Mouse (Mus musculus) kidney, embryonic 16.5 days (tissue): ENCODE results near the gene Evpl. TPM values are rescaled to one million over a fixed set of nuclear protein-coding genes. Genes with fewer than 3 reads are reported as not detected.

Source experiments
- ATAC-seq: fragments of 200-750 bp; cut with Nextera tagmentation; 2 replicates; pipeline ENCODE4 v1.8.0; 2017; ENCODE audit warnings: moderate TSS enrichment; ENCODE audit not compliant: low FRiP score, low TSS enrichment
- H3K27ac ChIP-seq: fragments of 300-500 bp; sonication (generic); 2 replicates; pipeline ENCODE4 v1.5.1; 2014; ENCODE audit warnings: low read length
- H3K27me3 ChIP-seq: fragments of 300-500 bp; sonication (generic); 2 replicates; pipeline ENCODE4 v1.6.1; 2014; ENCODE audit warnings: low read length, control low read depth, mixed read lengths; ENCODE audit not compliant: insufficient read depth
- H3K36me3 ChIP-seq: fragments of 300-500 bp; sonication (generic); 2 replicates; pipeline ENCODE4 v1.6.1; 2014; ENCODE audit warnings: low read length, control low read depth, mixed read lengths; ENCODE audit not compliant: insufficient read depth
- H3K4me1 ChIP-seq: fragments of 300-500 bp; sonication (generic); 2 replicates; pipeline ENCODE4 v1.6.1; 2014; ENCODE audit warnings: low read length, control low read depth, mixed read lengths; ENCODE audit not compliant: insufficient read depth
- H3K4me2 ChIP-seq: fragments of 300-500 bp; sonication (generic); replicated peaks from 2 replicates; pipeline ENCODE4 v1.6.1; 2014; ENCODE audit warnings: low read depth, low read length
- H3K4me3 ChIP-seq: fragments of 300-500 bp; sonication (generic); 2 replicates; pipeline ENCODE4 v1.5.1; 2014; ENCODE audit warnings: mild to moderate bottlenecking, low read length
- H3K9ac ChIP-seq: fragments of 300-500 bp; sonication (generic); replicated peaks from 2 replicates; pipeline ENCODE4 v1.6.1; 2014; ENCODE audit warnings: low read length
- H3K9me3 ChIP-seq: fragments of 300-500 bp; sonication (generic); 2 replicates; pipeline ENCODE4 v1.6.1; 2016; ENCODE audit warnings: low read length, control low read depth
- WGBS: fragments of 180-500 bp; shearing (Covaris S2); extraction: QIAGEN DNeasy Blood & Tissue Kit; methylation state at CpG from one replicate; pipeline ENCODE4 v1.1.7; 2014; 5-methylcytosine and 5-hydroxymethylcytosine counted together
- polyA plus RNA-seq: library from polyadenylated mRNA; unstranded; fragments of >200 nt; fragmentation: Nextera tagmentation; extraction: Ambion mirVana; gene quantifications from 2 replicates; pipeline ENCODE4 v1.2.1, GENCODE M21; 2015

Evpl gene
- polyA plus RNA-seq, 1 experiment from 2014 or later, result 4.1 TPM

GRCm38 (mm10) chr11:116259461-116259860 lies 21.6 kb upstream of the Evpl start:
- Histone ChIP-seq H3K9me3 (no peaks in the 10 kb centered on the region), H3K36me3 (peaks cover 73% of the 10 kb centered on the region), H3K4me2 (no peak overlapping the region), H3K4me1 (peaks cover 28% of the 10 kb centered on the region), H3K27ac (peak overlapping the region; percentile 58; the same call in 1 of the 2 replicates), H3K9ac (no peak overlapping the region), H3K27me3 (no peaks in the 10 kb centered on the region), H3K4me3 (no peak overlapping the region)
- 64% methylated on average over 8 of the region's 8 CpGs for WGBS
- ATAC-seq, result no peak

- H3K27ac ChIP-seq, result no peak overlapping the region
- H3K4me2 ChIP-seq, result no peak overlapping the region
- peaks cover 34% of the 10 kb centered on the region for H3K4me1 ChIP-seq
- no peaks in the 10 kb centered on the region for H3K27me3 ChIP-seq
- H3K4me3 ChIP-seq, result no peak overlapping the region
- H3K36me3 ChIP-seq, result peaks cover 71% of the 10 kb centered on the region
- WGBS, result 56% methylated on average over 9 of the region's 9 CpGs
- H3K9me3 ChIP-seq, result no peaks in the 10 kb centered on the region
- no peak; the same call in 1 of the 2 replicates for ATAC-seq
- no peak overlapping the region for H3K9ac ChIP-seq
These were observed 18.3 kb upstream of the Evpl start for GRCm38 (mm10) chr11:116255982-116256675.

GRCm38 (mm10) chr11:116255090-116255981 lies 17.5 kb upstream of the Evpl start:
- Histone ChIP-seq H3K4me2 (no peak overlapping the region), H3K36me3 (peaks cover 72% of the 10 kb centered on the region), H3K4me3 (no peak overlapping the region), H3K4me1 (peaks cover 31% of the 10 kb centered on the region), H3K27me3 (no peaks in the 10 kb centered on the region), H3K9ac (0 out of 2 replicates have a peak overlapping the region, but pooled peaks have one; percentile 26), H3K9me3 (no peaks in the 10 kb centered on the region), H3K27ac (peak overlapping the region; percentile 78)
- WGBS, result 59% methylated on average over 22 of the region's 22 CpGs
- ATAC-seq, result no peak

- Histone ChIP-seq H3K27me3 (no peaks in the 10 kb centered on the region), H3K9ac (no peak overlapping the region), H3K9me3 (no peaks in the 10 kb centered on the region), H3K4me3 (no peak overlapping the region), H3K36me3 (peaks cover 72% of the 10 kb centered on the region), H3K4me2 (no peak overlapping the region), H3K27ac (peak overlapping the region; percentile 78), H3K4me1 (peaks cover 25% of the 10 kb centered on the region)
- ATAC-seq, result no peak
- WGBS, result 66% methylated on average over 9 of the region's 9 CpGs
These were observed 16.8 kb upstream of the Evpl start for GRCm38 (mm10) chr11:116254627-116255026.

GRCm38 (mm10) chr11:116253076-116253600 lies 15.3 kb upstream of the Evpl start:
- Histone ChIP-seq H3K4me3 (no peak overlapping the region), H3K4me1 (peaks cover 22% of the 10 kb centered on the region), H3K9me3 (no peaks in the 10 kb centered on the region), H3K27me3 (no peaks in the 10 kb centered on the region), H3K27ac (no peak overlapping the region), H3K36me3 (peaks cover 73% of the 10 kb centered on the region), H3K9ac (no peak overlapping the region), H3K4me2 (no peak overlapping the region)
- WGBS, result 71% methylated on average over 3 of the region's 3 CpGs
- no peak for ATAC-seq

- H3K4me3 ChIP-seq, result no peak overlapping the region
- H3K4me2 ChIP-seq, result no peak overlapping the region
- 77% methylated on average over 8 of the region's 8 CpGs for WGBS
- H3K27me3 ChIP-seq, result no peaks in the 10 kb centered on the region
- no peaks in the 10 kb centered on the region for H3K9me3 ChIP-seq
- ATAC-seq, result no peak
- no peak overlapping the region for H3K27ac ChIP-seq
- H3K36me3 ChIP-seq, result peaks cover 88% of the 10 kb centered on the region
- H3K4me1 ChIP-seq, result peaks cover 18% of the 10 kb centered on the region
- H3K9ac ChIP-seq, result no peak overlapping the region
These were observed 13.0 kb upstream of the Evpl start for GRCm38 (mm10) chr11:116250898-116251297.

- Histone ChIP-seq H3K4me1 (peaks cover 5% of the 10 kb centered on the region; the same call in 1 of the 2 replicates), H3K9me3 (no peaks in the 10 kb centered on the region), H3K27ac (no peak overlapping the region), H3K27me3 (no peaks in the 10 kb centered on the region), H3K4me3 (no peak overlapping the region), H3K9ac (no peak overlapping the region), H3K4me2 (no peak overlapping the region), H3K36me3 (peaks cover 90% of the 10 kb centered on the region)
- no peak for ATAC-seq
- 71% methylated on average over 14 of the region's 14 CpGs for WGBS
These were observed 9.8 kb upstream of the Evpl start for GRCm38 (mm10) chr11:116247502-116248222.

GRCm38 (mm10) chr11:116245616-116246015 lies 7.7 kb upstream of the Evpl start:
- H3K4me2 ChIP-seq, result no peak overlapping the region
- WGBS, result 65% methylated on average over 6 of the region's 6 CpGs
- peaks cover 70% of the 10 kb centered on the region for H3K36me3 ChIP-seq
- peaks cover 20% of the 10 kb centered on the region for H3K4me1 ChIP-seq
- ATAC-seq, result no peak
- no peak overlapping the region for H3K9ac ChIP-seq
- no peak overlapping the region for H3K27ac ChIP-seq
- no peak overlapping the region for H3K4me3 ChIP-seq
- no peaks in the 10 kb centered on the region for H3K27me3 ChIP-seq
- H3K9me3 ChIP-seq, result no peaks in the 10 kb centered on the region

- Histone ChIP-seq H3K36me3 (peaks cover 60% of the 10 kb centered on the region), H3K4me2 (no peak overlapping the region), H3K27ac (no peak overlapping the region), H3K9me3 (no peaks in the 10 kb centered on the region), H3K4me1 (peaks cover 24% of the 10 kb centered on the region), H3K9ac (no peak overlapping the region), H3K4me3 (no peak overlapping the region), H3K27me3 (no peaks in the 10 kb centered on the region)
- WGBS, result 61% methylated on average over 8 of the region's 8 CpGs
- no peak for ATAC-seq
These were observed 6.7 kb upstream of the Evpl start for GRCm38 (mm10) chr11:116244580-116244979.
